Mouse (Mus musculus) bone marrow, adult 2 months (tissue): Measurements from ENCODE around the gene Cmtm1. TPM values are rescaled to one million over a fixed set of nuclear protein-coding genes. Genes with fewer than 3 reads are reported as not detected.
"Not testable (repeated sequence)": the region's sequence is repeated elsewhere in the genome, so short reads cannot be mapped to it uniquely, and the experiment has no call there.

ENCODE experiments used
- H3K27ac ChIP-seq: fragments of 200-500 bp; 2 replicates; pipeline ENCODE4 v1.5.1; 2012; ENCODE audit warnings: low read depth, mild to moderate bottlenecking, control low read depth, inconsistent platforms, low read length; ENCODE audit not compliant: control insufficient read depth, poor library complexity, insufficient read depth
- H3K4me1 ChIP-seq: fragments of 200-500 bp; 2 replicates; pipeline ENCODE4 v1.6.1; 2011; ENCODE audit warnings: low read length; ENCODE audit not compliant: control insufficient read depth, insufficient read depth
- H3K4me3 ChIP-seq: fragments of 200-500 bp; replicated peaks from 2 replicates; pipeline ENCODE3; 2011; ENCODE audit warnings: mild to moderate bottlenecking, low read depth, low read length, control low read depth; ENCODE audit not compliant: control insufficient read depth
- CTCF ChIP-seq: fragments of 200-500 bp; IDR thresholded peaks from 2 replicates; pipeline ENCODE4 v1.5.1; 2011; ENCODE audit warnings: low read length, control low read depth; ENCODE audit not compliant: control insufficient read depth, insufficient read depth
- POLR2A ChIP-seq: fragments of 200-500 bp; IDR thresholded peaks from 2 replicates; pipeline ENCODE4 v1.6.1; 2011; ENCODE audit warnings: low read depth, mild to moderate bottlenecking, control low read depth, low read length, borderline replicate concordance; ENCODE audit not compliant: control insufficient read depth
- WGBS: fragments of 180-500 bp; shearing (Covaris S2); methylation state at CpG from one replicate; pipeline ENCODE4 v1.1.7; 2018; 5-methylcytosine and 5-hydroxymethylcytosine counted together
- polyA plus RNA-seq: library from polyadenylated mRNA; stranded (reverse); fragments of >200 nt; gene quantifications from 2 replicates; pipeline ENCODE4 v1.2.4, GENCODE M21; 2011; ENCODE audit warnings: low replicate concordance; ENCODE audit not compliant: missing spikeins, insufficient read depth, insufficient read length

Gene Cmtm1
- polyA plus RNA-seq, 1 experiment: 2.2 TPM

DNA sequence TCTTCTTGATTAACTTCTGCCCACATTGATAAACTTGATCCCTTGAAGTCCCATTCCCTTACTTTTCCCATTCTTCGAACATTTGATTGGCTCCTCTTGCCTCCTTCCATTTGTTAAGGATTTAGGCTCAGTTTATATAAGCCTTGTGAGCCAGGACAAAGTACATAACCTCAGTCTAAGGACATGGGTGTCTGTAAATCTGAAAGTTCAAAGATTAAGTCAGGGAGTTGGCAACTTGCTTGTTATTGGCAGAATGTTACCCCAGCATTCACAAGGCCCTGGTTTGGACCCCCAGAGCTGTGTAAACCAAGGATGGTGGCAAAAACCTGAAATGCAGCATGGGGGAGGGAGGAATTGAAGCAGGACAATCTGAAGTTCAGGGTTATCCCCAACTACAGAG lies 15.5 kb downstream of the Cmtm1 start:
- WGBS: 67% methylated on average over 1 of the region's 1 CpGs
- Histone ChIP-seq H3K4me1 (no peaks in the 10 kb centered on the region), H3K27ac (no peak overlapping the region), H3K4me3 (no peak overlapping the region)
- TF ChIP-seq CTCF (no peak), POLR2A (no peak)

DNA sequence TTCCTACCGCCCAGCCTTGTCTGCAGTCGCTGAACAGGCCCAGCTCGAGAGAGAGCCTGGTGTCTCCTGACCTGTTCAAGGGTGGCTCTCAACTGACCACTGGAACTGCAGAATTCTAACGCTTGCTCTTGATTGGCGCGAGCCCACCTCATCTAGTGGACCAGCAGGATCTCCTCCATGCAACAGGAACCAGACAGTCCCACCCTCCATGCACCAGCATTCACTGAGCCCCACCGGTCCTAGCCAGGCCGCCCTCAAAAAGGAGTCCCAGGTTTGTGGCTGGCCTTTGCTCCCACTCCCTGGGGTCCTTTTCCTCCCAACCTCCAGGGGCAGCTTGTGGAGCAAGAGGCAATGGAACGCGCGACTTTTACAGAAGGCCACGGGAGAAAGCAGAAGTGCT lies 16.9 kb downstream of the Cmtm1 start, which contains the start of gene Cmtm2a:
Gene Cmtm2a, minus strand, starts transcription at position 101 of the 400 bp plus-strand sequence.
- not testable (repeated sequence) for H3K4me3 ChIP-seq, H3K4me1 ChIP-seq, H3K27ac ChIP-seq
- WGBS: 73% methylated on average over 12 of the region's 12 CpGs

DNA sequence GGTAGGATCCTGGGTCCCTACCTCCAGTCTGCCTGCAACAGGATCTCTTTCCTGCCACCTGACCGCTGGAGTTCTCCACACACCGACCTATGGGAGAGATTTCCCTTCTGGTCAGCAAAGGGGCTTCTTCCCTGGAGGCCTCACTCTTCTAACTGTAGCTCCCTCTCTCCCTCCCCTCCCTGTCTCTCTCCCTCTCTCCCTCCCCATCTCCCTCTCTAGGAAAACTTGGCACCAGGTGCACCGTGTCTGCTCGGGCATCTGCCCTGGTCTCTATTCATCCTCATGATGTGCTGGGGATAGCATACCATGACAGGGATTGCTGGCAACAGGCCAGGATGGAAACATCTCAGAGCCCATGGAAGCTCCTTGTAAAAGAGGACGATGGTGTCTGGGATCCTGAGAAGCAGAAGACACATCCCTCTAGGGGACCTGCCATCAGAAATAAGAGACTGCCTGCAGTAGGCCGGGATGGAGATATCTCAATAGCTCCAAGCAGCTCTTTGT lies 41.0 kb downstream of the Cmtm1 start:
- Histone ChIP-seq H3K4me3 (no peak overlapping the region), H3K27ac (no peak overlapping the region), H3K4me1 (no peaks in the 10 kb centered on the region)
- 85% methylated on average over 6 of the region's 6 CpGs for WGBS
- TF ChIP-seq CTCF: no peak
- TF ChIP-seq POLR2A: no peak

DNA sequence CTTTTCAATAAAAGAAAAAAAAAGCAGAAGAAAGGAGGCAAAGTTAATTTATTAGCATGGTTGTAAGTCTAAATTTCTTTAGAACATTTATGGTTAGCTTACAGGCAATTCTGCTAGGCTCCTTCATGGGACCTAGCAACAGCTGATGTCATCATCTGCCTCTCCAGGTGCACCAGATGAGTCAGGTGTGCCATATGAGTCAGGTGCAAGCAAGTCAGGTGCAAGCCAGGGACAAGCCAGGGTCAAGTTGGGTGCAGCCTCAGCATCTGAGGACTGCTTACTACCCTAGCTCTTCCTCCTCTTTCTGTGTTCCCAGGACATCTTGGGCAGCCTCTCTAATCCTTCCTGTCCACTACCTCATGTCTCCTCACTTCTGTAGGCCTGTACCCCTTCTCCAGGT lies 41.6 kb downstream of the Cmtm1 start:
- no peak for TF ChIP-seq POLR2A
- TF ChIP-seq CTCF: no peak
- H3K27ac ChIP-seq: no peak overlapping the region
- no peak overlapping the region for H3K4me3 ChIP-seq
- no peaks in the 10 kb centered on the region for H3K4me1 ChIP-seq

DNA sequence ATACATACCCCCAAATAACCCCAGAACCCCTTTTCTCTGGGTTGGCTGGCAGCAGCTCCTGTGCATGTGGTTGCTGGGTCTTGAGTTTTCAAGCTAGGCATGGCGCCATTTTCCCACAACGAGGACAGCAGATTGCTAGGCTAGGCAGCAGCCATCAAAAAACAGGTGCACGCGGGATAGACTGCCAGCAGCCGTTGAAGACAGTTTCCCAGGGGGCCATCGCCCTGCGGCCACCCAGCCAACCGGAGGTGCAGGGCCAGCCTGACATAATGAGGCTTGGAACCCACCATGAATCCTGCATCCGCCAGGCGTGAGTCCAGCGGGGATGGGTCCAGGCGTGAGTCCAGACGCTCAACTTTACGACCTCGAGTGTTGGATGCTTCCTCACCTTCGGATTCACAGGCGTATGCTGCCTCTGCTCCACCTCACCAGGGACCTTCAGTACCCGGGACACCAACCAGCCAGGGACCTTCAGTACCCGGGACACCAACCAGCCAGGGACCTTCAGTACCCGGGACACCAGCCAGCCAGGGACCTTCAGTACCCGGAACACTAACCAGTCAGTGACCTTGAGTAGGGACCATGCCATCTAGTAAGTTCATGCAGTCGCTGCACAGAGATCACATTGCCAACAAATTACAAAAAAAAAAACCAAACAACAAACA lies 45.5 kb downstream of the Cmtm1 start:
- H3K27ac ChIP-seq, H3K4me1 ChIP-seq, H3K4me3 ChIP-seq: not testable (repeated sequence)
- WGBS: 92% methylated on average over 22 of the region's 22 CpGs

DNA sequence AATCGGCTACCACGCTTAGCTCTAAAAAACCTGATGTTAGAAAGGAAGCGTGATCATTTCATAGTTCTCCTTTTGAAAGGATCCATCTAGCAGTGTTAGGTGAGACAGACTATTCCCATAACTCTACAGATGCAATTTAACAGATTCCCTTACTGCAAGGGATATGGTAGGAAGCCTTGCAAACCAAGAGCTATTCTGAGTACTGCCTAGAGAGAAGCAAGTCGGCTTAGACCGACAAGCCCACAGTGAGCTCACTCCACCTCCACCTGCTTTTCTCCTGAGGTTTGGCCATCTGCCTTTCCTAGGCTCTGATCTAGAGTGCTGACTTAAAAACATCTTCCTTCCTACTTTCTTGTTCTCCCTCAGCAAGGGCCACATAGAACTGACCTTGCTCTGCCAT lies 48.1 kb downstream of the Cmtm1 start:
- 87% methylated on average over 5 of the region's 5 CpGs for WGBS
- H3K4me3 ChIP-seq, H3K4me1 ChIP-seq, H3K27ac ChIP-seq: not testable (repeated sequence)

DNA sequence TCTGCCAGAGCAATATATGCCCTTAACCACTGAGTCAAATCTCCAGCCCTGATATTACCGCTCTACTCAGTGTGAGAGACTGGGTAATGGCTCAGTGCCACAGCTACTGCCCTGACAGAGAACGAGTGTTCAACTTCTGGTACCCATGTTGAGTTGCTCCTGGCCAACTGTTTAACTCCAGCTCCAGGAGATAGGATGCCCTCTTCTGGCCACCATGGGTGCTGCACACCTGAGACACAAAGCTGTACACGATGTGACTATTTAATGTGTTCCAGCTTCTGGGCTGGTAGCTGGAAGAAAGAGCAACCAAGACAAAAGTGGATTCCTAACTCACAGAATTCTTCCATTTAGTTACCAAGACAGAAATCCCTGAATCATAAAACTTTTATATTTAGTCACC lies 56.9 kb downstream of the Cmtm1 start:
- 50% methylated on average over 3 of the region's 3 CpGs for WGBS
- H3K4me1 ChIP-seq: no peaks in the 10 kb centered on the region; the same call in 1 of the 2 replicates

DNA sequence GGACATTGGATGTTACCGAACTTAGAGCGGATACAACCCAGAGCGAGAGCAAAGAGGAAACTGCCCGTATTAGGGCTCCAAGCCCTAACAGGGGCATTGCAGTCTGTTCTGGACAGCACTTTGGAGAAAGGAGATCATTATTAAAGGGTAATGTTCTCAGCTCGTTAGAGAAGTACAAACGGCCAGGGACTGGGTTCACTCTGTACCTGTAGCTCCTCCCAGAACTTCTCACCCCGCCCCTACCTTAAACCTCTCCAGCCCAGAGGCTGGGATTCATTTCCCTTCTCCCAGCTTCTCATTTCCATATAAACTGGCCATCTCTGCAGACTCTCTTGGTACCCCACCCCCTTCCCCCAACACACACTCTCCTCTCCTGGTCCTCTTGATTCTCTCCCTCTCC lies 58.5 kb downstream of the Cmtm1 start:
- Histone ChIP-seq H3K27ac (peak overlapping the region; percentile 54; the same call in 1 of the 2 replicates), H3K4me3 (peak overlapping the region; percentile 74), H3K4me1 (peaks cover 3% of the 10 kb centered on the region; the same call in 1 of the 2 replicates)
- WGBS: under 1% methylated on average over 7 of the region's 7 CpGs
- TF ChIP-seq CTCF: no peak
- TF ChIP-seq POLR2A: no peak

More for the DNA sequence above, 56.9 kb downstream of the Cmtm1 start:
- H3K4me3 ChIP-seq: no peak overlapping the region
- no peak overlapping the region for H3K27ac ChIP-seq
- peak; percentile 90 for TF ChIP-seq CTCF
- no peak for TF ChIP-seq POLR2A

DNA sequence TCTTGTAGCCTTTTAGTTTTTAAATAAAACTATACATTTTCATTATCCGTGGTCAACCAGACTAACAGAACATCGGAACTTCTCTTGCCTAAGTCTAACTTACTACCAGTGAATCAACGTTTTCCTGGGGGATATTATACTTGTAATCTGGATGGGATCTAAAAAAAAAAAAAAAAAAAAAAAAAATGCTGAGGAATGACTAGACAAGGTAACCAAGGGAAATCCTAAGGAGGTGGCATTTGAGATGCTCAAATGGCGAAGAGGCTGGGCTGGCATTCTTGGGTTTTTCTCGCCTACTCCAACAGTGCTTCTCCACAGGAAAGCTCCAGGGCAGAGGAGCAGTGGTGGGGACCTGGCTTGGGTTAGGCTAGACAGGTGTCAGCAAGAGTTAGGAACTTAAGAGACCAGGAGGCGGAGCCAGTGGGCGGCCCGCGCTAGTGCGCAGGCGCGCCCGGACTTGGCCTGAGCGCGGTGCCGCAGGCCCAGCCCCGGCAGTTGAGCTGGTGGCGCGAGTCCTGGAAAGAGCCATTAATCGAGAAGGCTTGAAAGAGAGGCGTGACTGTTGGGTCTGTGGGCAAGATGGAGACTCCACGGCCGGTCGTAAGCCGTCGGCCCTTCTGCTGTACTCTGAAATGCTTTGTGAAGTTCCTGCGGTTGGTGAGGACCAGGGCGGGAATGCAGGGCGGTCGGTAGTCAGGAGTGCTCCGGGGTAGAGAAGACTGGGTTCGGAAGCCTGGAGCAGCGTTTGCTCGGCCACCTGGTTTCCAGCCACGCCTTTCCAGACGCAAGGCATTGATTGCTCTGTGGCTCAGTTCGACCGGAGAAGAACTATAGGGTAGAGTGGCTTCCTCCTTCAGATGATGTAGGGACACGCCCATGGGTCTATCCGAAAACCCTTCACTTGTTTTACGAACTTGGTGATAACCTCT lies 59.2 kb downstream of the Cmtm1 start, which contains the start of gene Cklf:
Gene Cklf, plus strand, starts transcription at position 423 of the 929 bp plus-strand sequence.
- TF ChIP-seq POLR2A (peak; percentile 90), CTCF (0 out of 2 replicates have a peak, but pooled peaks have one; percentile 6)
- peak within 1 kb of the TSS; percentile 78 for H3K27ac ChIP-seq
- 4% methylated on average over 41 of the region's 41 CpGs for whole genome bisulfite sequencing
- peaks cover 5% of the 10 kb centered on the region; the same call in 1 of the 2 replicates for H3K4me1 ChIP-seq
- H3K4me3 ChIP-seq: peak within 1 kb of the TSS; percentile 74
